Mouse (Mus musculus) liver, adult (tissue): ENCODE data around the gene Tfip11.

Experiments
- GATA4 ChIP-seq: IDR thresholded peaks from 2 replicates; pipeline ENCODE4 v1.6.1; 2014; ENCODE audit warnings: mild to moderate bottlenecking, low read length; ENCODE audit not compliant: insufficient replicate concordance

Gene Tfip11

DNA sequence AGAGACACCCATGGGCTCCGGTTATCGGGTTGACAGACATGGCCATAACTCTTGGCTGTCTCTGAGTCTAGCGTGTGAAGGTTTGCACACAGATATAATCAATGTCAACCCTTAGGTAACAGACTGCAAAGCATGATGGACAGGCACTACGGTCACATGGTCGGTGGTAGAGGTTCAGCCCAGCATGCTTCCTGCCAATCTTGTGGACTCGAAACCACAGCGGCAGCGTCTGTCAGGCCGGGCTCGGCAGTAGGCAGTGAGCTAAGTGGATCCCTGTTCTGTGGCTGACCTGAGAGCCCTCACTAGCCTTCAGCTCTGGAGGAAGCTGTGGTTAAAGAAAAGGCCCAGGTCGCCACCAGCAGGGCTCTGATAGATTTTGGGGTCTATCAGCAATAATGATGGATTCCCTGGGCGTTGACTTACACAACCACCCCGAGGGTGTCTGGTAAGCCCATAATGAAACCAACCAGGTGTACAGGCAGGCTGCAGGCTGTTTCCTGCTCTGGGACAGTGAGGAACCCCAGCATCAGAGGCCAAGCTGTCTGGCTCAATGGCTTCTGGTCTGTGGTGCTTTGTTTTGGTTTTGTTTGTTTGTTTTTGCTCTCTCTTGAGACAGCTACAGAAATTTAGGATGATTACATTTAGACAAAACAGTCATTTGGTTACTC lies 58.8 kb downstream of the Tfip11 start:
- TF ChIP-seq GATA4, result no peak

DNA sequence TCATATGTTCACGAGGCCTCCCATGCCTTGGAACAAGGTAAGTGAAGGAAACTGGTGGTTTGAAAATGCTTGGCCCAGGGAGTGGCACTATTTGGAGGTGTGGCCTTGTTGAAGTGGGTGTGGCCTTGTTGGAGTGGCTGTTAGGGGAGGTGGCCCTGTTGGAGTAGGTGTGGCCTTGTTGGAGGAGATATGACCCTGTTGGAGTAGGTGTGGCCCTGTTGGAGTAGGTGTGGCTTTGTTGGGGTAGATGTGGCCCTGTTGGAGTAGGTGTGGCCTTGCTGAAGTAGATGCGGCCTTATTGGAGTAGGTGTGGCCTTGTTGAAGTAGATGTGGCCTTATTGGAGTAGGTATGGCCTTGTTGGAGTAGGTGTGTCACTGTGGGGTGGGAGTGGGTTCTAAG lies 59.8 kb downstream of the Tfip11 start:
- no peak for TF ChIP-seq GATA4
